Mouse (Mus musculus): Measurements from ENCODE around the gene Slc45a3. TPM values are rescaled to one million over a fixed set of nuclear protein-coding genes. Genes with fewer than 3 reads are reported as not detected.

Slc45a3 gene
- polyA plus RNA-seq, 1 experiment, result 0.75 TPM

GRCm38 (mm10) chr1:131937659-131938305 lies 25.0 kb upstream of the Slc45a3 start:
- Histone ChIP-seq H3K79me2 (ENCODE audit: control insufficient read depth, insufficient read depth) (no peaks in the 10 kb centered on the region), H3K36me3 (ENCODE audit: control insufficient read depth, insufficient read depth) (peaks cover 44% of the 10 kb centered on the region), H3K27me3 (ENCODE audit: control insufficient read depth, insufficient read depth, insufficient read length) (no peaks in the 10 kb centered on the region), H3ac (ENCODE audit: control insufficient read depth, insufficient read length, low read depth) (no peak overlapping the region), H3K4me3 (ENCODE audit: insufficient read depth, poor library complexity, severe bottlenecking) (no peak overlapping the region), H3K79me3 (ENCODE audit: low read depth) (no peaks in the 10 kb centered on the region)
- TF ChIP-seq CTCF (IDR thresholded peaks at IDR 0.05; ENCODE audit: control insufficient read depth, insufficient read depth, insufficient read length) (peak; percentile 43), CEBPB (IDR thresholded peaks at IDR 0.05; ENCODE audit: low read depth) (peak; percentile 25), FOSL1 (IDR thresholded peaks at IDR 0.05; ENCODE audit: insufficient read depth, low read length, poor library complexity, severe bottlenecking) (no peak)

- Histone ChIP-seq H3K79me3 (ENCODE audit: low read depth) (no peaks in the 10 kb centered on the region), H3K36me3 (ENCODE audit: control insufficient read depth, insufficient read depth) (peaks cover 33% of the 10 kb centered on the region), H3K79me2 (ENCODE audit: control insufficient read depth, insufficient read depth) (no peaks in the 10 kb centered on the region), H3K4me3 (ENCODE audit: insufficient read depth, poor library complexity, severe bottlenecking) (no peak overlapping the region), H3K27me3 (ENCODE audit: control insufficient read depth, insufficient read depth, insufficient read length) (no peaks in the 10 kb centered on the region), H3ac (ENCODE audit: control insufficient read depth, insufficient read length, low read depth) (no peak overlapping the region)
- no peak for TF ChIP-seq USF1 (IDR thresholded peaks at IDR 0.05; ENCODE audit: low read depth)
- no peak for TF ChIP-seq MYOD1 (IDR thresholded peaks at IDR 0.05; ENCODE audit: control insufficient read depth, insufficient read length, low read depth)
- TF ChIP-seq CTCF (IDR thresholded peaks at IDR 0.05; ENCODE audit: control insufficient read depth, insufficient read depth, insufficient read length), result no peak
- TF ChIP-seq FOSL1 (IDR thresholded peaks at IDR 0.05; ENCODE audit: insufficient read depth, low read length, poor library complexity, severe bottlenecking), result no peak
- no peak for TF ChIP-seq CEBPB (IDR thresholded peaks at IDR 0.05; ENCODE audit: low read depth)
- TF ChIP-seq MYOG (IDR thresholded peaks at IDR 0.05; ENCODE audit: control insufficient read depth, extremely low read depth, insufficient read length), result no peak
- TF ChIP-seq MAX (IDR thresholded peaks at IDR 0.05), result no peak
These were observed 24.0 kb upstream of the Slc45a3 start for GRCm38 (mm10) chr1:131938811-131939210.

- Histone ChIP-seq H3K36me3 (ENCODE audit: control insufficient read depth, insufficient read depth) (peaks cover 21% of the 10 kb centered on the region), H3K4me3 (ENCODE audit: insufficient read depth, poor library complexity, severe bottlenecking) (no peak overlapping the region)
- TF ChIP-seq CTCF (IDR thresholded peaks at IDR 0.05; ENCODE audit: control insufficient read depth, insufficient read depth, insufficient read length) (no peak), MAX (IDR thresholded peaks at IDR 0.05) (no peak), CEBPB (IDR thresholded peaks at IDR 0.05; ENCODE audit: low read depth) (no peak)
These were observed 22.0 kb upstream of the Slc45a3 start for GRCm38 (mm10) chr1:131940711-131941244.

GRCm38 (mm10) chr1:131941501-131941900 lies 21.3 kb upstream of the Slc45a3 start:
- Histone ChIP-seq H3K36me3 (ENCODE audit: control insufficient read depth, insufficient read depth) (peaks cover 21% of the 10 kb centered on the region), H3K4me3 (ENCODE audit: insufficient read depth, poor library complexity, severe bottlenecking) (no peak overlapping the region), H3K27me3 (ENCODE audit: control insufficient read depth, insufficient read depth, insufficient read length) (no peaks in the 10 kb centered on the region), H3K79me2 (ENCODE audit: control insufficient read depth, insufficient read depth) (no peaks in the 10 kb centered on the region), H3ac (ENCODE audit: control insufficient read depth, insufficient read length, low read depth) (no peak overlapping the region), H3K79me3 (ENCODE audit: low read depth) (no peaks in the 10 kb centered on the region)
- TF ChIP-seq MAX (IDR thresholded peaks at IDR 0.05) (no peak), MYOG (IDR thresholded peaks at IDR 0.05; ENCODE audit: control insufficient read depth, extremely low read depth, insufficient read length) (no peak), MYOD1 (IDR thresholded peaks at IDR 0.05; ENCODE audit: control insufficient read depth, insufficient read length, low read depth) (no peak), FOSL1 (IDR thresholded peaks at IDR 0.05; ENCODE audit: insufficient read depth, low read length, poor library complexity, severe bottlenecking) (no peak), CEBPB (IDR thresholded peaks at IDR 0.05; ENCODE audit: low read depth) (no peak), CTCF (IDR thresholded peaks at IDR 0.05; ENCODE audit: control insufficient read depth, insufficient read depth, insufficient read length) (no peak), USF1 (IDR thresholded peaks at IDR 0.05; ENCODE audit: low read depth) (no peak)

More at GRCm38 (mm10) chr1:131940711-131941244, 22.0 kb upstream of the Slc45a3 start:
- Histone ChIP-seq H3K27me3 (ENCODE audit: control insufficient read depth, insufficient read depth, insufficient read length) (no peaks in the 10 kb centered on the region), H3ac (ENCODE audit: control insufficient read depth, insufficient read length, low read depth) (no peak overlapping the region), H3K79me3 (ENCODE audit: low read depth) (no peaks in the 10 kb centered on the region), H3K79me2 (ENCODE audit: control insufficient read depth, insufficient read depth) (no peaks in the 10 kb centered on the region)

GRCm38 (mm10) chr1:131942621-131943590 lies 19.9 kb upstream of the Slc45a3 start:
- TF ChIP-seq MAX (IDR thresholded peaks at IDR 0.05) (peak; percentile 50), MYOD1 (IDR thresholded peaks at IDR 0.05; ENCODE audit: control insufficient read depth, insufficient read length, low read depth) (peak; percentile 21), MYOG (IDR thresholded peaks at IDR 0.05; ENCODE audit: control insufficient read depth, extremely low read depth, insufficient read length) (no peak), FOSL1 (IDR thresholded peaks at IDR 0.05; ENCODE audit: insufficient read depth, low read length, poor library complexity, severe bottlenecking) (no peak), USF1 (IDR thresholded peaks at IDR 0.05; ENCODE audit: low read depth) (peak; percentile 54)
- no peak overlapping the region for H3K4me3 ChIP-seq (ENCODE audit: insufficient read depth, poor library complexity, severe bottlenecking)
- H3K36me3 ChIP-seq (ENCODE audit: control insufficient read depth, insufficient read depth), result peaks cover 7% of the 10 kb centered on the region

More at GRCm38 (mm10) chr1:131942621-131943590, 19.9 kb upstream of the Slc45a3 start:
- H3K79me2 ChIP-seq (ENCODE audit: control insufficient read depth, insufficient read depth), result no peaks in the 10 kb centered on the region
- H3ac ChIP-seq (ENCODE audit: control insufficient read depth, insufficient read length, low read depth), result no peak overlapping the region
- H3K79me3 ChIP-seq (ENCODE audit: low read depth), result no peaks in the 10 kb centered on the region
- H3K27me3 ChIP-seq (ENCODE audit: control insufficient read depth, insufficient read depth, insufficient read length), result no peaks in the 10 kb centered on the region
